ENCODE assay signal across 8 mouse cellular contexts in genomic region chr8:110618391-110619207, GRCm38 (mm10). TPM values are rescaled to one million over a fixed set of nuclear protein-coding genes. Genes with fewer than 3 reads are reported as not detected.
DNase-seq lines count a peak whose midpoint lies in the region; ATAC-seq and TF ChIP-seq lines count a peak whose summit lies in the region.

TSS of gene Vac14 (plus strand) at chr8:110618585.

- H3K9ac ChIP-seq in heart, embryonic 11.5 days (ENCODE audit: low read depth, low read length), result peak within 1 kb of the TSS; percentile 86
- peak within 1 kb of the TSS; percentile 74 for H3K9ac ChIP-seq in kidney, embryonic 16.5 days (replicated peaks; ENCODE audit: low read length)
- peak within 1 kb of the TSS; percentile 90 for H3K9ac ChIP-seq in liver, adult 2 months (ENCODE audit: low read depth, low read length)

- peak; percentile 92 for ATAC-seq in heart, embryonic 11.5 days (replicated peaks; ENCODE audit: insufficient number of reproducible peaks, low FRiP score, low TSS enrichment)
- peak; percentile 98 for ATAC-seq in kidney, embryonic 16.5 days (ENCODE audit: low FRiP score, low TSS enrichment)

- peak within 1 kb of the TSS; percentile 99 for H3ac ChIP-seq in C2C12 (ENCODE audit: control insufficient read depth, insufficient read length, low read depth)
- peak within 1 kb of the TSS; percentile 31 for H3ac ChIP-seq in myocyte (ENCODE audit: control insufficient read depth, insufficient read length)

- H3K36me3 ChIP-seq in C2C12 (ENCODE audit: control insufficient read depth, insufficient read depth), result no peaks in the 10 kb centered on the region
- H3K36me3 ChIP-seq in erythroblast, embryonic 14.5 days (ENCODE audit: control insufficient read depth), result peaks cover 4% of the 10 kb centered on the region
- no peaks in the 10 kb centered on the region for H3K36me3 ChIP-seq in heart, embryonic 11.5 days (ENCODE audit: control insufficient read depth, insufficient read depth, low read length)
- no peaks in the 10 kb centered on the region for H3K36me3 ChIP-seq in kidney, embryonic 16.5 days (ENCODE audit: insufficient read depth, low read length)
- no peaks in the 10 kb centered on the region for H3K36me3 ChIP-seq in liver, adult 2 months (ENCODE audit: control insufficient read depth, insufficient read depth, low read length)
- H3K36me3 ChIP-seq in myocyte (ENCODE audit: control insufficient read depth, insufficient read depth), result no peaks in the 10 kb centered on the region
- H3K36me3 ChIP-seq in splenic B cell, adult 2 months (ENCODE audit: control insufficient read depth, insufficient read depth, low read length, poor library complexity, severe bottlenecking), result no peaks in the 10 kb centered on the region

- no peaks in the 10 kb centered on the region for H3K9me3 ChIP-seq in erythroblast, embryonic 14.5 days (ENCODE audit: control insufficient read depth, low read length)
- no peaks in the 10 kb centered on the region for H3K9me3 ChIP-seq in heart, embryonic 11.5 days (replicated peaks; ENCODE audit: control insufficient read depth, low read length)
- no peaks in the 10 kb centered on the region for H3K9me3 ChIP-seq in kidney, embryonic 16.5 days (ENCODE audit: low read length)

- H3K4me3 ChIP-seq in C2C12 (ENCODE audit: insufficient read depth, poor library complexity, severe bottlenecking) (peak within 1 kb of the TSS; percentile 79), myocyte (peak within 1 kb of the TSS; percentile 53)
- H3K4me3 ChIP-seq in erythroblast, embryonic 14.5 days (replicated peaks), result peak within 1 kb of the TSS; percentile 99
- peak within 1 kb of the TSS; percentile 86 for H3K4me3 ChIP-seq in heart, embryonic 11.5 days (ENCODE audit: low read depth, low read length)
- peak within 1 kb of the TSS; percentile 89 for H3K4me3 ChIP-seq in kidney, embryonic 16.5 days (ENCODE audit: low read length)
- H3K4me3 ChIP-seq in liver, adult 2 months (ENCODE audit: insufficient read depth, low read depth, low read length), result peak within 1 kb of the TSS; percentile 91

- H3K4me2 ChIP-seq in heart, embryonic 11.5 days, result peak within 1 kb of the TSS; percentile 88
- peak within 1 kb of the TSS; percentile 85 for H3K4me2 ChIP-seq in kidney, embryonic 16.5 days (replicated peaks; ENCODE audit: low read depth, low read length)
- peak within 1 kb of the TSS; percentile 98 for H3K4me2 ChIP-seq in myocyte (ENCODE audit: low read depth)

- DNase-seq in brain, embryonic 14.5 days (ENCODE audit: low read depth), result peak; percentile 99
- peak; percentile 83 for DNase-seq in liver, adult 2 months (ENCODE audit: extremely low read depth, low read depth, low spot score)
- peak; percentile 98 for DNase-seq in splenic B cell, adult 2 months (ENCODE audit: low read depth, low spot score)

- peaks cover 6% of the 10 kb centered on the region for H3K27me3 ChIP-seq in C2C12 (ENCODE audit: control insufficient read depth, insufficient read depth, insufficient read length)
- peaks cover 2% of the 10 kb centered on the region for H3K27me3 ChIP-seq in erythroblast, embryonic 14.5 days (ENCODE audit: control insufficient read depth)
- no peaks in the 10 kb centered on the region for H3K27me3 ChIP-seq in heart, embryonic 11.5 days (ENCODE audit: control insufficient read depth, insufficient read depth, low read length)
- H3K27me3 ChIP-seq in kidney, embryonic 16.5 days (ENCODE audit: insufficient read depth, low read length), result peaks cover 5% of the 10 kb centered on the region; the same call in 1 of the 2 replicates
- H3K27me3 ChIP-seq in liver, adult 2 months (ENCODE audit: control insufficient read depth, insufficient read depth, low read length), result no peaks in the 10 kb centered on the region
- peaks cover 6% of the 10 kb centered on the region for H3K27me3 ChIP-seq in myocyte (ENCODE audit: control insufficient read depth, insufficient read depth, insufficient read length)
- no peaks in the 10 kb centered on the region for H3K27me3 ChIP-seq in splenic B cell, adult 2 months (ENCODE audit: control insufficient read depth, insufficient read depth, low read length, poor library complexity, severe bottlenecking)

- no peak for TF ChIP-seq CTCF in C2C12 (IDR thresholded peaks at IDR 0.05; ENCODE audit: control insufficient read depth, insufficient read depth, insufficient read length)
- TF ChIP-seq CTCF in brain, embryonic 14.5 days (IDR thresholded peaks at IDR 0.05; ENCODE audit: borderline replicate concordance, extremely low read depth, insufficient read depth, insufficient read length), result no peak
- TF ChIP-seq CTCF in liver, adult 2 months (IDR thresholded peaks at IDR 0.05; ENCODE audit: low read depth, low read length), result no peak

- peaks cover 40% of the 10 kb centered on the region for H3K79me3 ChIP-seq in C2C12 (ENCODE audit: low read depth)

- H3K27ac ChIP-seq in heart, embryonic 11.5 days (ENCODE audit: low read depth, low read length), result no peak within 1 kb of the TSS
- H3K27ac ChIP-seq in kidney, embryonic 16.5 days (ENCODE audit: low read length), result no peak within 1 kb of the TSS
- H3K27ac ChIP-seq in liver, adult 2 months (replicated peaks; ENCODE audit: insufficient read depth, low read depth, low read length), result peak within 1 kb of the TSS; percentile 46

- H3K4me1 ChIP-seq in erythroblast, embryonic 14.5 days (ENCODE audit: control insufficient read depth), result peaks cover 43% of the 10 kb centered on the region
- peaks cover 8% of the 10 kb centered on the region for H3K4me1 ChIP-seq in heart, embryonic 11.5 days (ENCODE audit: control insufficient read depth, insufficient read depth, low read length)
- H3K4me1 ChIP-seq in kidney, embryonic 16.5 days (ENCODE audit: insufficient read depth, low read length), result peaks cover 14% of the 10 kb centered on the region
- peaks cover 18% of the 10 kb centered on the region for H3K4me1 ChIP-seq in liver, adult 2 months (ENCODE audit: control insufficient read depth, insufficient read depth, low read length)

- TF ChIP-seq POLR2A in brain, embryonic 14.5 days (IDR thresholded peaks at IDR 0.05; ENCODE audit: borderline replicate concordance, extremely low read depth, insufficient read depth, insufficient read length, poor library complexity, severe bottlenecking), result peak; percentile 56; the same call in 1 of the 2 replicates
- peak; percentile 60; the same call in 1 of the 2 replicates for TF ChIP-seq POLR2A in liver, adult 2 months (IDR thresholded peaks at IDR 0.05; ENCODE audit: extremely low read depth, insufficient read depth, low read length)
- TF ChIP-seq POLR2A in myocyte (IDR thresholded peaks at IDR 0.05; ENCODE audit: insufficient read length, low read depth), result peak; percentile 86

- WGBS in heart, embryonic 11.5 days (ENCODE audit: insufficient replicate concordance), result under 1% methylated on average over 64 of the region's 67 CpGs
- under 1% methylated on average over 66 of the region's 67 CpGs for WGBS in kidney, embryonic 16.5 days
- under 1% methylated on average over 67 of the region's 67 CpGs for WGBS in liver, adult 2 months

- peaks cover 52% of the 10 kb centered on the region for H3K79me2 ChIP-seq in C2C12 (ENCODE audit: control insufficient read depth, insufficient read depth)
- H3K79me2 ChIP-seq in liver, adult 2 months (ENCODE audit: control insufficient read depth, insufficient read depth, low read length), result peaks cover 30% of the 10 kb centered on the region
- H3K79me2 ChIP-seq in myocyte (ENCODE audit: control insufficient read depth, insufficient read depth), result peaks cover 46% of the 10 kb centered on the region

TF ChIP-seq in C2C12, 6 proteins besides CTCF, POLR2A, EP300 and RAD21:
- TF ChIP-seq FOSL1 (IDR thresholded peaks at IDR 0.05; ENCODE audit: insufficient read depth, low read length, poor library complexity, severe bottlenecking), result no peak
- TF ChIP-seq USF1 (IDR thresholded peaks at IDR 0.05; ENCODE audit: low read depth), result peak; percentile 97
- peak; percentile 77 for TF ChIP-seq MAX (IDR thresholded peaks at IDR 0.05)

TF ChIP-seq in myocyte, 11 proteins besides CTCF, POLR2A, EP300 and RAD21:
- TF ChIP-seq MYOD1 (IDR thresholded peaks at IDR 0.05; ENCODE audit: control insufficient read depth in 1 of 3, insufficient read length in 2 of 3, low read depth in 2 of 3) (peak in 2 of 3 experiments; percentile 75 to 86), MYOG (IDR thresholded peaks at IDR 0.05; ENCODE audit: control insufficient read depth in 1 of 3, insufficient read depth in 1 of 3, insufficient read length in 2 of 3, low read depth in 2 of 3) (peak in 2 of 3 experiments; percentile 0 to 70), USF1 (IDR thresholded peaks at IDR 0.05; ENCODE audit: low read depth) (peak; percentile 97), CEBPB (IDR thresholded peaks at IDR 0.05; ENCODE audit: insufficient read depth, poor library complexity, severe bottlenecking) (no peak), E2F4 (IDR thresholded peaks at IDR 0.05; ENCODE audit: insufficient read depth) (no peak), REST (IDR thresholded peaks at IDR 0.05; ENCODE audit: insufficient read depth, insufficient read length) (no peak), TCF3 (IDR thresholded peaks at IDR 0.05; ENCODE audit: insufficient read length, low read depth) (no peak), SRF (IDR thresholded peaks at IDR 0.05; ENCODE audit: control insufficient read depth, insufficient read length, low read depth) (peak; percentile 41), TCF12 (IDR thresholded peaks at IDR 0.05; ENCODE audit: insufficient read depth, poor library complexity, severe bottlenecking) (no peak), POLR2AphosphoS2 (IDR thresholded peaks at IDR 0.05; ENCODE audit: insufficient read length, low read depth) (peak; percentile 86), MAX (IDR thresholded peaks at IDR 0.05; ENCODE audit: low read depth) (no peak)

RNA-seq across cellular contexts. Expression of gene Vac14, which starts in this region (rescaled TPM):
- polyA plus RNA-seq in C2C12 (2012; fragmentation: generic; extraction: Trizol) (22.2 TPM), myocyte (2012; fragmentation: generic; extraction: Trizol) (26.8 TPM)
- 45.9 and 48.6 TPM in 2 replicates for polyA plus RNA-seq in brain, embryonic 14.5 days (2012; rRNA removed)
- 5.9 and 6.5 TPM in 2 replicates for polyA plus RNA-seq in erythroblast, embryonic 14.5 days (2012)
- polyA plus RNA-seq in heart, embryonic 11.5 days (2014; fragmentation: Nextera tagmentation; extraction: Ambion mirVana), result 21.6 and 22.7 TPM in 2 replicates
- 21.6 and 21.7 TPM in 2 replicates for polyA plus RNA-seq in kidney, embryonic 16.5 days (2015; fragmentation: Nextera tagmentation; extraction: Ambion mirVana)
- total RNA-seq in liver, adult 2 months (2014; rRNA removed), result 6.7 and 7.9 TPM in 2 replicates
- polyA plus RNA-seq in liver, adult 2 months (2012; rRNA removed), result 22.9 and 25.0 TPM in 2 replicates
